Mouse (Mus musculus): ENCODE data around the gene Cfap69. TPM values are rescaled to one million over a fixed set of nuclear protein-coding genes. Genes with fewer than 3 reads are reported as not detected.

Gene Cfap69
- total and polyA plus RNA-seq, 3 experiments: 0.37 to 0.89 (median 0.49) TPM

- DNase-seq: no peak
- intact Hi-C loops (cut with DNase I): no loop called here
- Histone ChIP-seq H3K36me3 (ENCODE audit: control insufficient read depth, insufficient read depth, low read length) (no peaks in the 10 kb centered on the region), H3K4me3 (no peak overlapping the region), H3K27me3 (ENCODE audit: control insufficient read depth, insufficient read depth, low read length) (no peaks in the 10 kb centered on the region), H3K9ac (ENCODE audit: low read depth, low read length) (no peak overlapping the region), H3K4me1 (ENCODE audit: control insufficient read depth, insufficient read depth, low read length) (no peaks in the 10 kb centered on the region), H3K27ac (no peak overlapping the region), H3K79me2 (replicated peaks; ENCODE audit: control insufficient read depth, insufficient read depth, low read length) (no peaks in the 10 kb centered on the region)
- TF ChIP-seq POLR2A (IDR thresholded peaks at IDR 0.05; ENCODE audit: insufficient read depth, low read depth, low read length): no peak
- TF ChIP-seq EP300 (IDR thresholded peaks at IDR 0.05; ENCODE audit: insufficient read depth, low read depth, low read length): no peak
- no peak for TF ChIP-seq CTCF (IDR thresholded peaks at IDR 0.05)
- 82% methylated on average over 3 of the region's 3 CpGs for WGBS
Observed at GRCm38 (mm10) chr5:5676082-5676481, 12.0 kb upstream of the Cfap69 start.

- Histone ChIP-seq H3K27me3 (ENCODE audit: control insufficient read depth, insufficient read depth, low read length) (no peaks in the 10 kb centered on the region), H3K4me3 (no peak overlapping the region), H3K27ac (no peak overlapping the region), H3K36me3 (ENCODE audit: control insufficient read depth, insufficient read depth, low read length) (no peaks in the 10 kb centered on the region), H3K9ac (ENCODE audit: low read depth, low read length) (no peak overlapping the region), H3K79me2 (replicated peaks; ENCODE audit: control insufficient read depth, insufficient read depth, low read length) (no peaks in the 10 kb centered on the region), H3K4me1 (ENCODE audit: control insufficient read depth, insufficient read depth, low read length) (no peaks in the 10 kb centered on the region)
- intact Hi-C loops (cut with DNase I): loop anchor here (10.0 kb wide), 1 partner anchor 154 kb away; the partner anchor contains the start of gene Cldn12
- no peak for DNase-seq
- WGBS: 63% methylated on average over 7 of the region's 7 CpGs
- TF ChIP-seq EP300 (IDR thresholded peaks at IDR 0.05; ENCODE audit: insufficient read depth, low read depth, low read length) (no peak), POLR2A (IDR thresholded peaks at IDR 0.05; ENCODE audit: insufficient read depth, low read depth, low read length) (no peak), CTCF (IDR thresholded peaks at IDR 0.05) (no peak)
Observed at GRCm38 (mm10) chr5:5668920-5669319, 4.9 kb upstream of the Cfap69 start.

- Histone ChIP-seq H3K79me2 (replicated peaks; ENCODE audit: control insufficient read depth, insufficient read depth, low read length) (no peaks in the 10 kb centered on the region), H3K27me3 (ENCODE audit: control insufficient read depth, insufficient read depth, low read length) (no peaks in the 10 kb centered on the region), H3K4me1 (ENCODE audit: control insufficient read depth, insufficient read depth, low read length) (no peaks in the 10 kb centered on the region), H3K4me3 (peak overlapping the region; percentile 58), H3K36me3 (ENCODE audit: control insufficient read depth, insufficient read depth, low read length) (no peaks in the 10 kb centered on the region), H3K27ac (no peak overlapping the region), H3K9ac (ENCODE audit: low read depth, low read length) (no peak overlapping the region; the same call in 1 of the 2 replicates)
- TF ChIP-seq CTCF (IDR thresholded peaks at IDR 0.05): no peak
- no peak for TF ChIP-seq EP300 (IDR thresholded peaks at IDR 0.05; ENCODE audit: insufficient read depth, low read depth, low read length)
- TF ChIP-seq POLR2A (IDR thresholded peaks at IDR 0.05; ENCODE audit: insufficient read depth, low read depth, low read length): no peak
- intact Hi-C loops (cut with DNase I): loop anchor here (5.0 to 10.0 kb wide), 2 partner anchors 102 to 150 kb away; partner anchors contain the start of gene Cldn12
- WGBS: 67% methylated on average over 6 of the region's 6 CpGs
- no peak for DNase-seq
Observed at GRCm38 (mm10) chr5:5664371-5664926, 410 bp upstream of the Cfap69 start.

GRCm38 (mm10) chr5:5663057-5663456 is 982 bp downstream of the Cfap69 start:
- no peak for DNase-seq
- H3K9ac ChIP-seq (ENCODE audit: low read depth, low read length): no peak overlapping the region
- no peak overlapping the region for H3K27ac ChIP-seq
- H3K27me3 ChIP-seq (ENCODE audit: control insufficient read depth, insufficient read depth, low read length): no peaks in the 10 kb centered on the region
- H3K79me2 ChIP-seq (replicated peaks; ENCODE audit: control insufficient read depth, insufficient read depth, low read length): no peaks in the 10 kb centered on the region
- no peaks in the 10 kb centered on the region for H3K4me1 ChIP-seq (ENCODE audit: control insufficient read depth, insufficient read depth, low read length)
- H3K36me3 ChIP-seq (ENCODE audit: control insufficient read depth, insufficient read depth, low read length): no peaks in the 10 kb centered on the region
- peak overlapping the region; percentile 12; the same call in 1 of the 2 replicates for H3K4me3 ChIP-seq
- intact Hi-C loops (cut with DNase I): loop anchor here (5.0 to 10.0 kb wide), 2 partner anchors 101 to 148 kb away; partner anchors contain the start of gene Cldn12
- TF ChIP-seq CTCF (IDR thresholded peaks at IDR 0.05): no peak
- TF ChIP-seq POLR2A (IDR thresholded peaks at IDR 0.05; ENCODE audit: insufficient read depth, low read depth, low read length): no peak
- no peak for TF ChIP-seq EP300 (IDR thresholded peaks at IDR 0.05; ENCODE audit: insufficient read depth, low read depth, low read length)
- WGBS: 39% methylated on average over 6 of the region's 6 CpGs

GRCm38 (mm10) chr5:5658680-5659079 is 5.4 kb downstream of the Cfap69 start:
- no peak for TF ChIP-seq CTCF (IDR thresholded peaks at IDR 0.05)
- no peak for TF ChIP-seq POLR2A (IDR thresholded peaks at IDR 0.05; ENCODE audit: insufficient read depth, low read depth, low read length)
- no peak for TF ChIP-seq EP300 (IDR thresholded peaks at IDR 0.05; ENCODE audit: insufficient read depth, low read depth, low read length)
- no peaks in the 10 kb centered on the region for H3K4me1 ChIP-seq (ENCODE audit: control insufficient read depth, insufficient read depth, low read length)
- no peak for DNase-seq
- no peak overlapping the region for H3K9ac ChIP-seq (ENCODE audit: low read depth, low read length)
- H3K4me3 ChIP-seq: no peak overlapping the region
- 16% methylated on average over 2 of the region's 2 CpGs for WGBS
- intact Hi-C loops (cut with DNase I): no loop called here
- no peaks in the 10 kb centered on the region for H3K27me3 ChIP-seq (ENCODE audit: control insufficient read depth, insufficient read depth, low read length)
- H3K36me3 ChIP-seq (ENCODE audit: control insufficient read depth, insufficient read depth, low read length): no peaks in the 10 kb centered on the region
- no peak overlapping the region for H3K27ac ChIP-seq
- H3K79me2 ChIP-seq (replicated peaks; ENCODE audit: control insufficient read depth, insufficient read depth, low read length): no peaks in the 10 kb centered on the region

GRCm38 (mm10) chr5:5657932-5658331 is 6.1 kb downstream of the Cfap69 start:
- no peaks in the 10 kb centered on the region for H3K4me1 ChIP-seq (ENCODE audit: control insufficient read depth, insufficient read depth, low read length)
- no peak for TF ChIP-seq CTCF (IDR thresholded peaks at IDR 0.05)
- TF ChIP-seq POLR2A (IDR thresholded peaks at IDR 0.05; ENCODE audit: insufficient read depth, low read depth, low read length): no peak
- no peak for TF ChIP-seq EP300 (IDR thresholded peaks at IDR 0.05; ENCODE audit: insufficient read depth, low read depth, low read length)
- H3K27ac ChIP-seq: no peak overlapping the region
- no peak overlapping the region for H3K4me3 ChIP-seq
- H3K79me2 ChIP-seq (replicated peaks; ENCODE audit: control insufficient read depth, insufficient read depth, low read length): no peaks in the 10 kb centered on the region
- H3K9ac ChIP-seq (ENCODE audit: low read depth, low read length): no peak overlapping the region
- no peaks in the 10 kb centered on the region for H3K27me3 ChIP-seq (ENCODE audit: control insufficient read depth, insufficient read depth, low read length)
- intact Hi-C loops (cut with DNase I): no loop called here
- DNase-seq: no peak
- 56% methylated on average over 2 of the region's 2 CpGs for WGBS
- H3K36me3 ChIP-seq (ENCODE audit: control insufficient read depth, insufficient read depth, low read length): no peaks in the 10 kb centered on the region

Data from heart, adult 2 months (tissue).